Mouse (Mus musculus) hindbrain, embryonic 13.5 days (tissue): Measurements from ENCODE around the gene Pcmt1. TPM values are rescaled to one million over a fixed set of nuclear protein-coding genes. Genes with fewer than 3 reads are reported as not detected.

Source experiments
- ATAC-seq: fragments of 200-750 bp; cut with Nextera tagmentation; 2 replicates; pipeline ENCODE4 v1.8.0; 2017; ENCODE audit warnings: moderate TSS enrichment; ENCODE audit not compliant: low FRiP score
- H3K27ac ChIP-seq: fragments of 300-500 bp; sonication (generic); 2 replicates; pipeline ENCODE4 v1.5.1; 2015; ENCODE audit warnings: inconsistent platforms, mild to moderate bottlenecking, moderate library complexity
- H3K27me3 ChIP-seq: fragments of 300-500 bp; sonication (generic); 2 replicates; pipeline ENCODE4 v1.6.1; 2015; ENCODE audit warnings: mild to moderate bottlenecking, inconsistent platforms
- H3K36me3 ChIP-seq: fragments of 300-500 bp; sonication (generic); 2 replicates; pipeline ENCODE4 v1.6.1; 2015; ENCODE audit warnings: mild to moderate bottlenecking, inconsistent platforms
- H3K4me1 ChIP-seq: fragments of 300-500 bp; sonication (generic); replicated peaks from 2 replicates; pipeline ENCODE4 v1.6.1; 2015; ENCODE audit warnings: inconsistent platforms
- H3K4me2 ChIP-seq: fragments of 300-500 bp; sonication (generic); 2 replicates; pipeline ENCODE4 v1.6.1; 2015; ENCODE audit warnings: inconsistent platforms, mild to moderate bottlenecking, moderate library complexity
- H3K4me3 ChIP-seq: fragments of 300-500 bp; sonication (generic); 2 replicates; pipeline ENCODE4 v1.5.1; 2015; ENCODE audit warnings: mild to moderate bottlenecking, inconsistent platforms
- H3K9ac ChIP-seq: fragments of 300-500 bp; sonication (generic); 2 replicates; pipeline ENCODE4 v1.6.1; 2015; ENCODE audit warnings: mild to moderate bottlenecking, inconsistent platforms
- H3K9me3 ChIP-seq: fragments of 300-500 bp; sonication (generic); 2 replicates; pipeline ENCODE4 v1.6.1; 2016; ENCODE audit warnings: inconsistent platforms
- WGBS: fragments of 180-500 bp; shearing (Covaris S2); methylation state at CpG from one replicate; pipeline ENCODE4 v1.1.7; 2015; 5-methylcytosine and 5-hydroxymethylcytosine counted together
- polyA plus RNA-seq: library from polyadenylated mRNA; unstranded; fragments of >200 nt; fragmentation: Nextera tagmentation; extraction: Ambion mirVana; gene quantifications from 2 replicates; pipeline ENCODE4 v1.2.1, GENCODE M21; 2015

Gene Pcmt1
- 166 and 171 TPM in 2 replicates for polyA plus RNA-seq

- Histone ChIP-seq H3K9me3 (no peaks in the 10 kb centered on the region), H3K9ac (peak within 1 kb of the TSS; percentile 99), H3K4me2 (peak within 1 kb of the TSS; percentile 77), H3K27me3 (no peaks in the 10 kb centered on the region), H3K27ac (peak within 1 kb of the TSS; percentile 97), H3K4me1 (peaks cover 54% of the 10 kb centered on the region), H3K4me3 (peak within 1 kb of the TSS; percentile 100), H3K36me3 (peaks cover 35% of the 10 kb centered on the region)
- under 1% methylated on average over 56 of the region's 65 CpGs for WGBS
- peak; percentile 91 for ATAC-seq
These were observed at the start of gene Pcmt1, which contains the start of gene Lats1 for GRCm38 (mm10) chr10:7680731-7681301. Gene Pcmt1 (minus strand): TSS chr10:7681136. Gene Lats1 (plus strand): TSS chr10:7681214.

- Histone ChIP-seq H3K4me2 (peak overlapping the region; percentile 66), H3K27me3 (no peaks in the 10 kb centered on the region), H3K9me3 (no peaks in the 10 kb centered on the region), H3K27ac (no peak overlapping the region), H3K4me1 (peaks cover 36% of the 10 kb centered on the region), H3K36me3 (no peaks in the 10 kb centered on the region), H3K9ac (peak overlapping the region; percentile 61), H3K4me3 (peak overlapping the region; percentile 62)
- WGBS, result 30% methylated on average over 3 of the region's 3 CpGs
- no peak for ATAC-seq
These were observed 46.1 kb upstream of the Pcmt1 start for GRCm38 (mm10) chr10:7727011-7727410.

- peak overlapping the region; percentile 83 for H3K27ac ChIP-seq
- H3K9ac ChIP-seq, result peak overlapping the region; percentile 83
- H3K27me3 ChIP-seq, result no peaks in the 10 kb centered on the region
- no peak for ATAC-seq
- H3K36me3 ChIP-seq, result no peaks in the 10 kb centered on the region
- peaks cover 32% of the 10 kb centered on the region for H3K4me1 ChIP-seq
- H3K4me3 ChIP-seq, result peak overlapping the region; percentile 62
- WGBS, result under 1% methylated on average over 8 of the region's 8 CpGs
- no peaks in the 10 kb centered on the region for H3K9me3 ChIP-seq
- H3K4me2 ChIP-seq, result peak overlapping the region; percentile 66
These were observed 45.5 kb upstream of the Pcmt1 start for GRCm38 (mm10) chr10:7726501-7726812.

DNA sequence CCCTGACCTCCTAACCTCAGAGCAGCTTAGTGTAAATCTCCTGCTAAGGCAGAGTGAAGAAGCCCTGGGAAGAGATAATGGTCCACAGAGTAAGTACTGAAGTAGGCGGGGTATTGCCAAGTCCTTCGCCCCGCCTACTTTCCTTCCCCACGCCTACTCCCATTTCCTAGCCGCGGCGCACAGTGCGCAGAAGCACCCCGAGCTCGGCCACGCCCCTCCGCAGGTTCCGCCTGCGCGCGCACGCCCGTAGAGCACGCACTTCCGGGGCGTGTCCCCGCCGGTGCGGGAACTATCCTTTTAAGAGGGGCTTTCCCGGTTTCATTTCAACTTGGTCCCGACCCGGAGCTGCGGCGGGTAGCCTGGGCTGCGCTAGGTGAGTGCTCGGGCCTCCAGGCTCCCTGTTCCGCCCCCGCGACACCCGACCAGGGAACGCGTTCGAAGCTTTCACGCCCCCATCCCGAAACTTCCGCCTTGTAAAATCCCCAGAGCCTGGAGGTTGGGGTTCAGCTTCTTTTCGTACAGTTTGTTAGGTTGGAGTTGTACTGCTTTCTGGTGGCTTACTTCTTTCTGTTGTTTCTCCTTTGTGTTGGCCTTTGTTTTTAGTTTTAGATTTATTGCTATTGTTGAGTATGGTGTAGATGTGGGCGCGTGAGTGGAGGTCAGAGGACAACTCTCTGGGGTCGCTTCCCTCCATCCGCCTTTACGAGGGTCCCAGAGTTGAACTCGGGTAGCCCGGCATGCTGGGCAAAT is 45.0 kb upstream of the Pcmt1 start, which contains the start of gene Katna1:
TSS of gene Katna1 (plus strand) at position 250 of the 750 bp plus-strand sequence.
- Histone ChIP-seq H3K4me3 (peak within 1 kb of the TSS; percentile 62), H3K9me3 (no peaks in the 10 kb centered on the region), H3K4me2 (peak within 1 kb of the TSS; percentile 66), H3K4me1 (peaks cover 29% of the 10 kb centered on the region), H3K27me3 (no peaks in the 10 kb centered on the region), H3K27ac (peak within 1 kb of the TSS; percentile 83), H3K9ac (peak within 1 kb of the TSS; percentile 83), H3K36me3 (no peaks in the 10 kb centered on the region)
- whole genome bisulfite sequencing, result under 1% methylated on average over 49 of the region's 49 CpGs
- ATAC-seq, result peak; percentile 99

- no peak for ATAC-seq
- peaks cover 40% of the 10 kb centered on the region for H3K36me3 ChIP-seq
- H3K4me3 ChIP-seq, result no peak overlapping the region
- no peaks in the 10 kb centered on the region for H3K4me1 ChIP-seq
- no peaks in the 10 kb centered on the region for H3K27me3 ChIP-seq
- no peaks in the 10 kb centered on the region for H3K9me3 ChIP-seq
- WGBS, result 76% methylated on average over 7 of the region's 7 CpGs
- no peak overlapping the region for H3K27ac ChIP-seq
- no peak overlapping the region for H3K9ac ChIP-seq
- H3K4me2 ChIP-seq, result no peak overlapping the region
These were observed 34.1 kb upstream of the Pcmt1 start for GRCm38 (mm10) chr10:7715056-7715455.

DNA sequence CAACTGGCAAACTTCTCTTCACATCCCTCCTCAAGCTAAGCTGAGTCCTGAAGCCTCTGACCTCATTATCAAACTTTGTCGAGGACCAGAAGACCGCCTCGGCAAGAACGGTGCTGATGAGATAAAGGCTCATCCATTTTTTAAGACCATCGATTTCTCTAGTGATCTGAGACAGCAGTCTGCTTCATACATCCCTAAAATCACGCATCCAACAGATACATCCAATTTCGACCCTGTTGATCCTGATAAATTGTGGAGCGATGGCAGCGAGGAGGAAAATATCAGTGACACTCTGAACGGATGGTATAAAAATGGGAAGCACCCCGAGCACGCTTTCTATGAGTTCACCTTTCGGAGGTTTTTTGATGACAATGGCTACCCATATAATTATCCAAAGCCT is 31.6 kb upstream of the Pcmt1 start:
- Histone ChIP-seq H3K9me3 (no peaks in the 10 kb centered on the region), H3K9ac (no peak overlapping the region), H3K4me2 (no peak overlapping the region), H3K4me3 (no peak overlapping the region), H3K27me3 (no peaks in the 10 kb centered on the region), H3K36me3 (peaks cover 58% of the 10 kb centered on the region), H3K4me1 (no peaks in the 10 kb centered on the region), H3K27ac (no peak overlapping the region)
- 95% methylated on average over 13 of the region's 13 CpGs for WGBS
- ATAC-seq, result no peak

GRCm38 (mm10) chr10:7710121-7710520 is 29.2 kb upstream of the Pcmt1 start:
- Histone ChIP-seq H3K4me1 (no peaks in the 10 kb centered on the region), H3K36me3 (peaks cover 69% of the 10 kb centered on the region), H3K27me3 (no peaks in the 10 kb centered on the region), H3K9me3 (no peaks in the 10 kb centered on the region), H3K9ac (no peak overlapping the region), H3K27ac (no peak overlapping the region), H3K4me2 (no peak overlapping the region), H3K4me3 (no peak overlapping the region)
- WGBS, result 93% methylated on average over 5 of the region's 5 CpGs
- ATAC-seq, result no peak

- Histone ChIP-seq H3K4me1 (no peaks in the 10 kb centered on the region), H3K36me3 (peaks cover 86% of the 10 kb centered on the region)
These were observed 21.6 kb upstream of the Pcmt1 start for GRCm38 (mm10) chr10:7702586-7702985.

GRCm38 (mm10) chr10:7700120-7700519 is 19.2 kb upstream of the Pcmt1 start:
- no peaks in the 10 kb centered on the region for H3K27me3 ChIP-seq
- H3K4me1 ChIP-seq, result no peaks in the 10 kb centered on the region
- H3K4me2 ChIP-seq, result no peak overlapping the region
- H3K9me3 ChIP-seq, result no peaks in the 10 kb centered on the region
- no peak overlapping the region for H3K27ac ChIP-seq
- 87% methylated on average over 3 of the region's 3 CpGs for WGBS
- peaks cover 83% of the 10 kb centered on the region for H3K36me3 ChIP-seq
- H3K4me3 ChIP-seq, result no peak overlapping the region
- no peak for ATAC-seq
- H3K9ac ChIP-seq, result no peak overlapping the region

More at GRCm38 (mm10) chr10:7702586-7702985, 21.6 kb upstream of the Pcmt1 start:
- ATAC-seq, result no peak
- H3K4me3 ChIP-seq, result no peak overlapping the region
- no peak overlapping the region for H3K4me2 ChIP-seq
- H3K27me3 ChIP-seq, result no peaks in the 10 kb centered on the region
- 95% methylated on average over 6 of the region's 6 CpGs for WGBS
- H3K27ac ChIP-seq, result no peak overlapping the region
- H3K9me3 ChIP-seq, result no peaks in the 10 kb centered on the region
- no peak overlapping the region for H3K9ac ChIP-seq

GRCm38 (mm10) chr10:7695286-7695685 is 14.3 kb upstream of the Pcmt1 start:
- no peak overlapping the region for H3K9ac ChIP-seq
- no peaks in the 10 kb centered on the region for H3K27me3 ChIP-seq
- H3K4me1 ChIP-seq, result no peaks in the 10 kb centered on the region; the same call in 1 of the 2 replicates
- H3K27ac ChIP-seq, result no peak overlapping the region
- H3K4me2 ChIP-seq, result no peak overlapping the region
- ATAC-seq, result no peak
- H3K36me3 ChIP-seq, result peaks cover 72% of the 10 kb centered on the region
- H3K9me3 ChIP-seq, result no peaks in the 10 kb centered on the region
- H3K4me3 ChIP-seq, result no peak overlapping the region

DNA sequence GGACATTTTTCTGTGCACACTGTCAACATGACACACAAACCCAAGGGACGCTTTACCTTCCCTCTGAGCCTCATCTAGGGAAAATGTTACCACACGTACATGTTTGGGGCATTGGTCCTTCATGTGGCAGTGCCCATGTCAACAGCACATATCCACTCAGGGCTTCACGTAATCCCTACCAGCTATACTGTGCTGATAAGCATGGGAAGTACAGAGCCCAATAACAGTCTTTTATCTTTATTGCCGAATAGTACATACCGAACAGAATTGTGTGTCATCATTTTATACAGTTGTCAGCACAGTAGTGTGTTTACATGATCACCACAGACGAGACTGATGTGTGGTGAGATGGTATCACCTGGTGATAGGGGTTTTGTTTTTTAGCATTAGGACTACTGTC is 6.0 kb upstream of the Pcmt1 start:
- peaks cover 28% of the 10 kb centered on the region for H3K4me1 ChIP-seq
- H3K27me3 ChIP-seq, result no peaks in the 10 kb centered on the region
- no peak for ATAC-seq
- no peak overlapping the region for H3K27ac ChIP-seq
- WGBS, result 97% methylated on average over 6 of the region's 6 CpGs
- no peaks in the 10 kb centered on the region for H3K9me3 ChIP-seq
- no peak overlapping the region for H3K9ac ChIP-seq
- H3K4me3 ChIP-seq, result no peak overlapping the region
- no peak overlapping the region for H3K4me2 ChIP-seq
- peaks cover 7% of the 10 kb centered on the region for H3K36me3 ChIP-seq

- no peaks in the 10 kb centered on the region for H3K27me3 ChIP-seq
- H3K4me2 ChIP-seq, result peak overlapping the region; percentile 77
- WGBS, result 55% methylated on average over 3 of the region's 3 CpGs
- peak overlapping the region; percentile 100 for H3K4me3 ChIP-seq
- ATAC-seq, result no peak
- peaks cover 54% of the 10 kb centered on the region for H3K4me1 ChIP-seq
- no peaks in the 10 kb centered on the region for H3K9me3 ChIP-seq
- H3K9ac ChIP-seq, result peak overlapping the region; percentile 99
- H3K27ac ChIP-seq, result no peak overlapping the region
- H3K36me3 ChIP-seq, result peaks cover 21% of the 10 kb centered on the region
These were observed 1.3 kb upstream of the Pcmt1 start for GRCm38 (mm10) chr10:7682249-7682648.
